Mouse (Mus musculus) CD8-positive naive resting alpha-beta T cell, adult 2 months (primary cell): Measurements from ENCODE around the gene B020004J07Rik.
"Not testable (repeated sequence)": the region's sequence is repeated elsewhere in the genome, so short reads cannot be mapped to it uniquely, and the experiment has no call there.

Experiments used
- DNase-seq, 2 experiments: peaks; one replicate each; pipeline ENCODE4 v3.0.0; 2022; ENCODE audit warnings: low read depth in 2 of 2, low spot score in 2 of 2

The B020004J07Rik gene

GRCm38 (mm10) chr4:101843923-101844322 is at the start of gene B020004J07Rik:
Gene B020004J07Rik (minus strand): TSS chr4:101844023.
- not testable (repeated sequence) for DNase-seq

- DNase-seq: no peak
Measured at GRCm38 (mm10) chr4:101889377-101889776, 45.6 kb upstream of the B020004J07Rik start.

GRCm38 (mm10) chr4:101883641-101884040 is 39.8 kb upstream of the B020004J07Rik start:
- no peak for DNase-seq

GRCm38 (mm10) chr4:101875687-101876086 is 31.9 kb upstream of the B020004J07Rik start:
- DNase-seq: not testable (repeated sequence)

- DNase-seq: not testable (repeated sequence)
Measured at GRCm38 (mm10) chr4:101872031-101872430, 28.2 kb upstream of the B020004J07Rik start.

GRCm38 (mm10) chr4:101862289-101862688 is 18.5 kb upstream of the B020004J07Rik start:
- no peak for DNase-seq

GRCm38 (mm10) chr4:101860873-101861272 is 17.1 kb upstream of the B020004J07Rik start:
- DNase-seq: no peak

- no peak for DNase-seq
Measured at GRCm38 (mm10) chr4:101850908-101851307, 7.1 kb upstream of the B020004J07Rik start.
